Mouse (Mus musculus) olfactory bulb, adult 2 months (tissue): ENCODE results near the gene Prdm9. TPM values are rescaled to one million over a fixed set of nuclear protein-coding genes. Genes with fewer than 3 reads are reported as not detected.
A peak's percentile ranks its signal among the peaks of the same experiment; 100 is the strongest.

Experiments used
- H3K27ac ChIP-seq: fragments of 200-500 bp; 2 replicates; pipeline ENCODE4 v1.5.1; 2012; ENCODE audit warnings: low read depth, low read length; ENCODE audit not compliant: insufficient read depth
- H3K4me1 ChIP-seq: fragments of 200-500 bp; 2 replicates; pipeline ENCODE4 v1.6.1; 2012; ENCODE audit warnings: low read length; ENCODE audit not compliant: control insufficient read depth, insufficient read depth
- H3K4me3 ChIP-seq: fragments of 200-500 bp; 2 replicates; pipeline ENCODE4 v1.5.1; 2012; ENCODE audit warnings: mild to moderate bottlenecking, low read depth, low read length, moderate library complexity; ENCODE audit not compliant: insufficient read depth
- CTCF ChIP-seq: fragments of 200-500 bp; IDR thresholded peaks from 2 replicates; pipeline ENCODE4 v1.5.1; 2012; ENCODE audit warnings: low read depth, mild to moderate bottlenecking, low read length, moderate library complexity; ENCODE audit not compliant: insufficient read depth
- POLR2A ChIP-seq: fragments of 200-500 bp; IDR thresholded peaks from 2 replicates; pipeline ENCODE4 v1.6.1; 2012; ENCODE audit warnings: mild to moderate bottlenecking, low read depth, low read length, moderate library complexity; ENCODE audit not compliant: insufficient read depth
- whole genome bisulfite sequencing: fragments of 180-500 bp; shearing (Covaris S2); methylation state at CpG from one replicate; pipeline ENCODE4 v1.1.7; 2018; 5-methylcytosine and 5-hydroxymethylcytosine counted together
- polyA plus RNA-seq: library from polyadenylated mRNA; stranded (reverse); fragments of >200 nt; gene quantifications from 2 replicates; pipeline ENCODE4 v1.2.4, GENCODE M21; 2012; ENCODE audit warnings: low replicate concordance; ENCODE audit not compliant: missing spikeins, insufficient read depth, insufficient read length

Gene Prdm9
- not detected in 2 replicates for polyA plus RNA-seq

DNA sequence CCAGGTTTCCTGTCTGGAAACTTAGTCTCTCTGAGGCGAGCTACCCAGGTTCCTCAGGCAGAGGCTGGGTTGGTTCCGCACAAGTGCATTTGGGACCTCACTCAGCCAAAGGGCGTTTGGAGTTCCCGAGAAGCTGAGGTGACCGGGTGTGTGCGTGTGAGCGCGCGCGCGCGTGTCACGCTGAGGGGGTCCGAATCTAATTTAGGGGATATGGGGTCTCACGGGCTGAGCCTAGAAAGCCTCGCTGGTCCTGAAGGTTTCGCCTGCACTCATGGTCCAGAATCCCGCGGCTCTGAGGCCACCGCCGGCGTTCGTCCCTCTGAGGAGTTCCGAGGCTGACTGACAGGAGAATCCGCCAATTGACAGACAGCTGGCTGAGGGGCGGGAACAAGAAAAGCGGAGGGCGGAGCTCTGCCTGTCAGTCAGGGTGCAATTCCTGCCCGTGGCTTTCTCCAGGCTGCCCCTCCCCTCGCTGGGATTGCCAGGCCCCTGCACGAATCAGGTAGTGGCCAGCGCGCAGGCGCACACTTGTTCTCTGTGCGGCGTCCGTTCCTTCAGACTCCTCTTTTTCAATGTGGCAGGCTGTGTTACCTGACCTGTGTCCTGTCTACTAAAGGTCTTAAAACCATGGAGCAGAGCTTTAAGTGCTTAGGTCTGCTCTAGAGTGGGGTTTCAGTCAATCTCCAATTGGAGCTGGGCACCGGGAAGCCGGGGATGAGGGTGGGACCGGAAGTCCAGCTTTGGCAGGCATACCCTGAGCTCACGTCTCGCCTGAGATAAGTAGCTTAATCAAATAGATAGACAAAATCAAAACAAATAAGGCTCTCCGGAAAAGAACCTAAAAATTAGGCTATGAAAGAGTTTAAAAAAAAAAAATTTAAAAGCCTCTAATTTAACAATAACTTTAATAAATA, at the start of gene Prdm9:
Gene Prdm9, minus strand, starts transcription at position 341 of the 914 bp plus-strand sequence.
- Histone ChIP-seq H3K4me3 (peak within 1 kb of the TSS; percentile 79), H3K27ac (peak within 1 kb of the TSS; percentile 98), H3K4me1 (peaks cover 2% of the 10 kb centered on the region; the same call in 1 of the 2 replicates)
- peak; percentile 61 for TF ChIP-seq POLR2A
- TF ChIP-seq CTCF = no peak
- WGBS = under 1% methylated on average over 43 of the region's 43 CpGs

DNA sequence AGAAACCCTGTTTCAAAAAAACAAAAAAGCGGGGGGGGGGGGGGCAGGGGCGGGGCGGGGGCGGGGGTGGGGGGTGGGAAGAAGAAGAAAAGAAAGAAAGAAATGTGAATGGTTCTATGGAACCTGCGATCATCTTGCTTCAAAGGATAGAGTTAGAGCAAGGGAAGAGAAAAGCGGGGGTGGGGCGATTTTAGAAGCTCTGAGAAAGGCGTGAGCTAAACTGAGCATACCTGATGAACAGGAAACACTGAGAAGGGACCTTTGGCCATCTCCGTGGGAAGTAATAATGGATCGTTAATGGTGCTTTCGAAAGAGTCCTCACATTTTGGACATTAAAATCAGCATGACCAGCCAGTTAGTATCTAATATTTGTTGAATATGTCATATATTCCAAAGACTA, 35.3 kb upstream of the Prdm9 start:
- H3K4me1 ChIP-seq = no peaks in the 10 kb centered on the region
- 88% methylated on average over 7 of the region's 11 CpGs for WGBS
- no peak overlapping the region for H3K27ac ChIP-seq
- H3K4me3 ChIP-seq = no peak overlapping the region
- TF ChIP-seq CTCF = no peak
- TF ChIP-seq POLR2A = no peak

DNA sequence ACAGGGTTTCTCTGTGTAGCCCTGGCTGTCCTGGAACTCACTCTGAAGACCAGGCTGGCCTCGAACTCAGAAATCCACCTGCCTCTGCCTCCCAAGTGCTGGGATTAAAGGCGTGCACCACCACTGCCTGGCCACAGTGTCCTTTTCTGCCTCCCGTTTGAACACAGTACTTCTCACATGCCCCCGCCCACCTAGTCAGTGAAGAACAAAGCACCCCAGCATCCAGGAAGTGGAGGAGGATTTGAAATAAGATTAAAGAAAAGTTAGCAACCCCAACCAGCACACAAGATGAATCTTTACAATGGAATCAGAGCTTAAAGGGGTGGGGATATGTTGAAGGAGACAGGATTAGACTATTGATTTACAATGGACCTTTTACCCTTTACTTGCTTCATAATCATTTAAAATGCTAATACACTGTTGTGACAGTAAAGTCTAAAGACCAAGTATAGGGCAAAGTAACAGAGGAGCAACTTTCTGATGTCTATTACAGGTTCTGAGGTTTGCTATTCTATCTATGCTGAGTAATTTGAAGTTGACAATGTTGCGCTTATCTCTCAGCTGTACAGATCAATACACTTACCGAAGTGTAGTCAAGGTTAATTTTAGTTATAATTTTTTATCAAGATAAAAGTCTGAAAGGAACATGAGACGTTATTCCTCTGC, 27.2 kb upstream of the Prdm9 start:
- Histone ChIP-seq H3K4me1 (no peaks in the 10 kb centered on the region), H3K27ac (no peak overlapping the region), H3K4me3 (no peak overlapping the region)
- WGBS = 79% methylated on average over 7 of the region's 7 CpGs
- TF ChIP-seq POLR2A (no peak), CTCF (no peak)

DNA sequence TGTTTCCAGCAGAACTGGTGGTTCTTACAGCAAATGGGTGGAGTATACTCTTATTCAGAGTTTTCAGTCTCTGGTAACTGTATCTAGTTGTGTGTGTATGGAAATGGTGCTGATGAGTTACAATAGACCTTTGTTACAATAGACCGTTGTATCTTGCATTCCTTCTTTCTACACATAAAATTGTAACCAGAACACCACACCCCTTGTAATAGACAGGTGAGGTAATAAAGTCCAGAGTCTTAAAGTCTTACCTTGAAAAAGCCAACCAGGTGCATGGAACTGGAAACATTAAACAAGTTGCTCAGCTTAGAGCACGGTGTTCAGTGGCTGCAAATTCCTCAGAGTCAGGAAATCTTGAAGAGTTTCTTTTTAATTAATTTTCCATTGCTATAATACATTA, 24.0 kb upstream of the Prdm9 start:
- no peak overlapping the region for H3K27ac ChIP-seq
- TF ChIP-seq CTCF (no peak), POLR2A (no peak)
- WGBS = 70% methylated on average over 2 of the region's 2 CpGs
- no peaks in the 10 kb centered on the region for H3K4me1 ChIP-seq
- no peak overlapping the region for H3K4me3 ChIP-seq

DNA sequence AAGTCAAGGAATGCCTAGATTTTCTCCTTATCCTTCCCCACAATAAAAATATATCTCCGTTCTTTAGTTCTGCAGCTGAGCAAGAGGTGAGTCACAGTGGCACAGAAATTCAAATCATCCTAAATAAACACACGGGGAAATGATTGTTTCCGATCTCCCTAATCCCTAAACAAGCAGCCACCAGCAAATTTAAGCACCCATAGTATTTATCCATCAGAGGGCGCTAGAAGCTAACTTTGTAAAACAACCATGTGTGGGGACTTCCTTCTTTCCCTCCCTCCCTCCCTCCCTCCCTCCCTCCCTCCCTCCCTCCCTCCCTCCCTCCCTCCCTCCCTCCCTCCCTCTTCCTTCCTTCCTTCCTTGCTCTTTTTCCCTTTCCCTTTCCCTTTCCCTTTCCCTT, 21.5 kb upstream of the Prdm9 start:
- Histone ChIP-seq H3K4me3 (no peak overlapping the region), H3K27ac (no peak overlapping the region), H3K4me1 (no peaks in the 10 kb centered on the region)
- 16% methylated on average over 4 of the region's 4 CpGs for WGBS
- TF ChIP-seq POLR2A (no peak), CTCF (no peak)

DNA sequence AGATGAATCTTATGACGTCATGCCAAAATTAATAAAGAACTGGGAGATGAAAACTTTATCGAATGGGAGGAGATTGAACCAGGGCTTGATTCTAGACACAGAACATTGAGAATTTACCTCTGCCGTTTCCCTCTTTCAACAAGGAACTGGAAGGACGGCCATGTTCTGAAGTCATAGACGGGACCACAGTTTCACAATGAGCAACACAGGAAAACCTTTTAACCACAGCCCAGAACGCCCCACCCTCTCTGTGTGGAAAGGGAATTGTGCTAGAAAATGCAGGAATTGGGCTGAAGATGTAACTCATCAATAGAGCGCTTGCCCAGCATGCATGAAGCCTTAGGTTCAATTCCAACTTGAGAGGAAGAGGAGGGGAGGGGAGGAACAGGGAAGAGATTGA, 18.9 kb upstream of the Prdm9 start:
- Histone ChIP-seq H3K4me3 (no peak overlapping the region), H3K4me1 (no peaks in the 10 kb centered on the region), H3K27ac (no peak overlapping the region)
- 86% methylated on average over 7 of the region's 7 CpGs for WGBS
- TF ChIP-seq CTCF (no peak), POLR2A (no peak)

DNA sequence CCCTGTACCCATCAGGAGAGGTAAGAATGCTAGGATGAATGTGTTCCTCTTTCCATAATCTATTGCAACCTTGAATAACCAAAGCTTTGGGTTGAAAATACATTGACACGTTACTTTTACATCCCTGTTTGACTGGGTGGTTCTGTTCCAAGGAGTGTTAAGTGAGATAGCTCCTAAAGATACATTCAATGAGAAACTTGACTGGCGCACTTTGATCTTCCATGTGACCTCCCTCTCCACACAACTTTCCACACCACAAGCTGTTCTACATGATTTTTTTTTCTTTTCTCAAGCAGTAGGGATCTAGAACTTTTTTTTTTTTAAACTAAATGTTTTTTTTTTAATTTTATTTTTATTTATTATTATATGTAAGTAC, 15.9 kb upstream of the Prdm9 start:
- Histone ChIP-seq H3K4me1 (no peaks in the 10 kb centered on the region), H3K4me3 (no peak overlapping the region), H3K27ac (no peak overlapping the region)
- TF ChIP-seq POLR2A (no peak), CTCF (no peak)
- WGBS = 93% methylated on average over 2 of the region's 2 CpGs

DNA sequence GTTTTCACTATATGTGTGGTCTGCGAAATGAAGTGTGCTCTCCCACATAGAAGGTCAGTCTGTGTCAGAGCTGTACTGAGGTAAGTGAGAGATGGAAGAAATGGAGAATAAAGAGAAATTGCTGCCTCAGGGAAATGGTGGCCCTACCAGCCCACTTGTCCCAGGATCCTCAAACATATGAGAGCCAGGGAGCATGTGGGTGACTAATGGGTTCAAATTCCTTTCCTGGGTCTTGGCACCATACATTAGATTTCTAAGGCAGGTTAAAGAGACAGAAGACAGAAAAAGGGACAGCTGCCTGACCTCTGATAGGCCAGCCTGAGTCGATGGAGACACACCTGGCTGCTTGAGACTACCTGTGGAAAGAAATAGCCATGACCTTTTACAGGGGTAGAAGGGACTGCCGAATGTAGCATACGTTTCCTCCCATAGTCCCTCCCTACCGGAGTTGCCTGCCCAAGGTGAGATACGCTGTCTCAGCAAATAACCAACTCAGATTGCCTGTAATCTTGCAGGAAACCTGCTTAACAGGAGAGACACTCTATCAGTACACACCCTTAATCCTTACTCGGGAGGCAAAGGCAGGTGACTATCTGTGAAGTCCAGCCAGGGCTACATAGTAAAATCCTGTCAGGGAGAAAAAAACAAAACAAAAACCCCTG, 15.4 kb upstream of the Prdm9 start:
- 89% methylated on average over 7 of the region's 7 CpGs for WGBS
- TF ChIP-seq POLR2A (no peak), CTCF (no peak)
- Histone ChIP-seq H3K4me1 (no peaks in the 10 kb centered on the region), H3K4me3 (no peak overlapping the region), H3K27ac (no peak overlapping the region)
